Mouse (Mus musculus) hindbrain, embryonic 13.5 days (tissue): ENCODE data around the gene Grin2c. TPM values are rescaled to one million over a fixed set of nuclear protein-coding genes. Genes with fewer than 3 reads are reported as not detected.

Experiments used
- ATAC-seq: fragments of 200-750 bp; cut with Nextera tagmentation; 2 replicates; pipeline ENCODE4 v1.8.0; 2017; ENCODE audit warnings: moderate TSS enrichment; ENCODE audit not compliant: low FRiP score
- H3K27ac ChIP-seq: fragments of 300-500 bp; sonication (generic); 2 replicates; pipeline ENCODE4 v1.5.1; 2015; ENCODE audit warnings: inconsistent platforms, mild to moderate bottlenecking, moderate library complexity
- H3K27me3 ChIP-seq: fragments of 300-500 bp; sonication (generic); 2 replicates; pipeline ENCODE4 v1.6.1; 2015; ENCODE audit warnings: mild to moderate bottlenecking, inconsistent platforms
- H3K36me3 ChIP-seq: fragments of 300-500 bp; sonication (generic); 2 replicates; pipeline ENCODE4 v1.6.1; 2015; ENCODE audit warnings: mild to moderate bottlenecking, inconsistent platforms
- H3K4me1 ChIP-seq: fragments of 300-500 bp; sonication (generic); replicated peaks from 2 replicates; pipeline ENCODE4 v1.6.1; 2015; ENCODE audit warnings: inconsistent platforms
- H3K4me2 ChIP-seq: fragments of 300-500 bp; sonication (generic); 2 replicates; pipeline ENCODE4 v1.6.1; 2015; ENCODE audit warnings: inconsistent platforms, mild to moderate bottlenecking, moderate library complexity
- H3K4me3 ChIP-seq: fragments of 300-500 bp; sonication (generic); 2 replicates; pipeline ENCODE4 v1.5.1; 2015; ENCODE audit warnings: mild to moderate bottlenecking, inconsistent platforms
- H3K9ac ChIP-seq: fragments of 300-500 bp; sonication (generic); 2 replicates; pipeline ENCODE4 v1.6.1; 2015; ENCODE audit warnings: mild to moderate bottlenecking, inconsistent platforms
- H3K9me3 ChIP-seq: fragments of 300-500 bp; sonication (generic); 2 replicates; pipeline ENCODE4 v1.6.1; 2016; ENCODE audit warnings: inconsistent platforms
- WGBS: fragments of 180-500 bp; shearing (Covaris S2); methylation state at CpG from one replicate; pipeline ENCODE4 v1.1.7; 2015; 5-methylcytosine and 5-hydroxymethylcytosine counted together
- polyA plus RNA-seq: library from polyadenylated mRNA; unstranded; fragments of >200 nt; fragmentation: Nextera tagmentation; extraction: Ambion mirVana; gene quantifications from 2 replicates; pipeline ENCODE4 v1.2.1, GENCODE M21; 2015

The Grin2c gene
- polyA plus RNA-seq, 1 experiment from 2014 or later = 0.22 TPM

DNA sequence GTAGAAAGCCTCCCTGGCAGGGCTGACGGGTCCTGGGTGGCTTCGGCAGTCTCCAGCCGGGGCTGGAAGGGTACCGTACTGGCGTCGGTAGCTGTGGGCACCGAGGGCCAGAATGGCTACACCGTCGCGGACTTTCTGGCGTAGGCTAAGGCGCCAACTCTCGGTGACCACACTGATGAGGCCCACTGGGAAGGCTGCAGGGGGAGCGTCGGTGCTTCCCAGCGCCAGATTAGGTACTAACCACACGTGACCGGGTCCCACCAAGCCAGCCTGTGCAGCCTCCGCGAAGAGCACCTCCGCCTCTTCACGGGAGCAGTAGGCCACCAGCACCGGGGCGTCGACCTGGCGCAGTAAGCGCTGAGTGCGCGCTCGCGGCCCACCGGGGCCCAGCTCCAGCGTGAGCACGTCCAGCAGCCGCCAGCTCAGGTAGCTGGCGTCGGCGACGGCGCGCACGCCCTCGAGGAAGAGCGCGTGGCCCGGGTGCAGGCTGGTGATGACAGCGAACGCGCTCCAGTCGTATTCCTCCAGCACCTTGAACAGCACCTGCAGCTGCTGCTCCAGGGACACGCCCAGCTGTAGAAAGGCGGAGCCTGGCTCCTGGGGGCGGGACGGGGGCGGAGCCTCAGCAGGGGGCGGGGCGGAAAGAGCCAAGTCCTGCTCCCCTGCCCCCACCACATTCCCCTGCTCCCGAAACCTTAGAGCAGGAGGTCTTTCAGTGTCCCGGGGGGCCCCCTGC lies 9.1 kb downstream of the Grin2c start:
- ATAC-seq = peak; percentile 36; the same call in 1 of the 2 replicates
- peaks cover 7% of the 10 kb centered on the region for H3K4me1 ChIP-seq
- no peak overlapping the region for H3K27ac ChIP-seq
- H3K4me3 ChIP-seq = peak overlapping the region; percentile 28; the same call in 1 of the 2 replicates
- H3K4me2 ChIP-seq = peak overlapping the region; percentile 41
- peaks cover 99% of the 10 kb centered on the region for H3K27me3 ChIP-seq
- H3K36me3 ChIP-seq = no peaks in the 10 kb centered on the region
- 14% methylated on average over 59 of the region's 59 CpGs for WGBS
- H3K9ac ChIP-seq = 0 out of 2 replicates have a peak overlapping the region, but pooled peaks have one; percentile 29
- H3K9me3 ChIP-seq = no peaks in the 10 kb centered on the region

DNA sequence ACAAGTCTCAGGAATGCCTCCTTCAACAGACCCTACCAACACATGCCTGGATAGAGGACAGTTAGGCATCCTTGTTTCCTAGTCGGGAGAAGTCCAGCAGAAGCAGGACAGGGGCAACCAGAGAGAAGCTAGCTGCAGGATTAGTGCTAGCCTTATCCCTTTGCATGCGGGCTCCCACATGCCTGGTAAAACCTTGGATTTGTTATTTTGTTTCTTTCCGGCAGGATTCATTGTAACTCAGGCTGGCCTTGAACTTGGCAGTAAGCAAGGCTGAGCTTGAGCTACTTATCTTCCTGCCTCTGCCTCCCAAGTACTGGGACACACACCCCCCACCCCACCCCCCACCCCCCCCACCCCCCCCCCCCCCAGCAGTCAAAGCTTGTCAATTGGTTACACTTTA lies 15.8 kb downstream of the Grin2c start:
- no peak overlapping the region for H3K9ac ChIP-seq
- no peaks in the 10 kb centered on the region for H3K9me3 ChIP-seq
- 62% methylated on average over 3 of the region's 3 CpGs for WGBS
- H3K4me2 ChIP-seq = no peak overlapping the region
- H3K4me1 ChIP-seq = peaks cover 44% of the 10 kb centered on the region
- no peak overlapping the region for H3K4me3 ChIP-seq
- H3K27me3 ChIP-seq = peaks cover 97% of the 10 kb centered on the region
- no peaks in the 10 kb centered on the region for H3K36me3 ChIP-seq
- no peak for ATAC-seq
- H3K27ac ChIP-seq = no peak overlapping the region

GRCm38 (mm10) chr11:115250405-115251090 lies 16.5 kb downstream of the Grin2c start:
- WGBS = under 1% methylated on average over 36 of the region's 36 CpGs
- Histone ChIP-seq H3K27ac (no peak overlapping the region), H3K36me3 (no peaks in the 10 kb centered on the region), H3K4me1 (peaks cover 51% of the 10 kb centered on the region), H3K4me2 (peak overlapping the region; percentile 93), H3K9ac (peak overlapping the region; percentile 72), H3K9me3 (no peaks in the 10 kb centered on the region), H3K27me3 (peaks cover 97% of the 10 kb centered on the region), H3K4me3 (peak overlapping the region; percentile 47)
- ATAC-seq = peak; percentile 55; the same call in 1 of the 2 replicates

DNA sequence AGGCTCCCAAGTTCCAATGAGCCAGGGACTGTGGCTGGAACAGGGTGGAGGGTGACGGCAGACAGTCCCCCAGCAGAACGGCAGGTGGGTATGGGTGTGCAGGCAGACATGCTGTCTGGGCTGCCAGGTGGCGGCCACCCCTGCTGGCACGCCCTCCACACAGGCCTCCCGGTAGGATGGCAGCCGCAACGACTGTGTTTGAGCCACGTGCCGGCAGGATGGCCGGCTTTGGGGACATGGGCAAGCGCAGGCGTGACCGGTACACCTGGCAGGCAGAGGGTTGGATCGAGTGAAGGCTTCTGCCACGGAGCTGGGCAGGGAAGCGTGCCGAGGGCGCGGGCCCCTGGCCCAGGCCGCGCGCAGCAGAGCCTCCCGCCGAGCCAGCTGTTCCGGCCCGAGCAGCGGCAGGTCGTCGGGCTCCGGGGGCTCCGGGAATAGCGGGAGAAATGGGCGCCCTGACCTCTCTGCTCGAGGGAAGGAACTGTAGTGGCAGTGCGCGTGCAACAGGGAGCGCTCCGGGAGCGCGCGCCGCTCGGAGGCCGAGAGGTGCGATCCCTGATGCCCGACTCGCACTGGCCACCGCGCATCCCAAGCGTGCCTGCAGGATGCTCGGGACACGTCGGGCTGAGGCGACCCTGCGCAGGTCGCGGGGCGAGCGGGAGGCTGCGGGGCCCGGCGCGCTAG lies 17.2 kb downstream of the Grin2c start:
- peaks cover 57% of the 10 kb centered on the region for H3K4me1 ChIP-seq
- no peak for ATAC-seq
- WGBS = 2% methylated on average over 63 of the region's 63 CpGs

GRCm38 (mm10) chr11:115247945-115248344 lies 19.1 kb downstream of the Grin2c start:
- Histone ChIP-seq H3K4me2 (no peak overlapping the region), H3K27ac (no peak overlapping the region), H3K9ac (no peak overlapping the region), H3K4me3 (no peak overlapping the region), H3K4me1 (peaks cover 59% of the 10 kb centered on the region), H3K27me3 (peaks cover 97% of the 10 kb centered on the region), H3K9me3 (no peaks in the 10 kb centered on the region), H3K36me3 (peaks cover 22% of the 10 kb centered on the region)
- ATAC-seq = no peak
- WGBS = 77% methylated on average over 6 of the region's 6 CpGs

More for the DNA sequence above, 17.2 kb downstream of the Grin2c start:
- peak overlapping the region; percentile 47 for H3K4me3 ChIP-seq
- no peaks in the 10 kb centered on the region for H3K9me3 ChIP-seq
- H3K27ac ChIP-seq = no peak overlapping the region
- peak overlapping the region; percentile 93 for H3K4me2 ChIP-seq
- peaks cover 3% of the 10 kb centered on the region for H3K36me3 ChIP-seq
- peaks cover 96% of the 10 kb centered on the region for H3K27me3 ChIP-seq
- H3K9ac ChIP-seq = peak overlapping the region; percentile 72

DNA sequence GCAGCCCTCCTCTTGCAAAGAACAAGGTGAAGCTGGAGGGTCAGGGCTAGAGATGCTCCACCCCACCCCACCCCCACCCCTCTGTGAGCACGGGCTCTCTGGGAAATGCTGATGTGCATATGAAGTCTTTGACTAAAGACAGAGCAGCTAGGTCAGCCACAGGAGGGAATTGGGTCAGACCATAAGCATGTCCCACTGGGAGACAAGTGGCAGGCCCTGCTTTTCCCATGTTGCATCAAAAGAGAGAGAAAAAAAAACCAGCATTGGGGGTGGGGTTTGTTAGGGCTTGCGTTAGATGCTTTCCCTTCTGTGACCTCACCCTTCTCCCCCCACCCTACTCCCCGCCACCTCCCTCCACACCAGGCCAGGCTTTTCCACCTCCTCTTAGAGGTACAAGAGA lies 19.8 kb downstream of the Grin2c start:
- Histone ChIP-seq H3K9ac (no peak overlapping the region), H3K36me3 (peaks cover 24% of the 10 kb centered on the region), H3K4me2 (no peak overlapping the region), H3K4me3 (no peak overlapping the region), H3K27me3 (peaks cover 96% of the 10 kb centered on the region), H3K9me3 (no peaks in the 10 kb centered on the region), H3K4me1 (peaks cover 65% of the 10 kb centered on the region), H3K27ac (no peak overlapping the region)
- no peak for ATAC-seq
- WGBS = 13% methylated on average over 3 of the region's 3 CpGs

DNA sequence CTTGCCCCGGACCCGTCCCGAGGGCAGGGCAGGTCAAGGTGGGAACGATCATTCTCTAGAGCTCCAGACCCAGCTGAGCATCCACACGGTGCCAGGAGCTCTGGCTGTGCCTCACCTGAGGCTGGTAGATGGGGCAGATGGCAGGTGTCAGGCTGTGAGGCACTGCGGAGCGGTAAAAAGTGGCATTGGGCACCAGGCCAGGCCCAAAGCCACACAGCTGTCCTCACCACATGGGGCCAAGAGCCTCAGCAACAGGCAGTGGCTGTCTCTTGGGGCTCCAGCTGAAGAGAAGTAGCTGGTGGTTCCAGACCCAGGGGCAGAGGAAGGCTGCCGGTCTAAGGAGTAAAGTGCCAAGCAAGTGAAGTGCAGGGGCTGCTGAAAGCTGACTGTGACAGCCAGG lies 20.7 kb downstream of the Grin2c start:
- Histone ChIP-seq H3K4me1 (peaks cover 73% of the 10 kb centered on the region), H3K9me3 (no peaks in the 10 kb centered on the region), H3K9ac (no peak overlapping the region; the same call in 1 of the 2 replicates), H3K27ac (no peak overlapping the region), H3K36me3 (peaks cover 24% of the 10 kb centered on the region), H3K4me2 (no peak overlapping the region), H3K4me3 (no peak overlapping the region), H3K27me3 (peaks cover 91% of the 10 kb centered on the region)
- ATAC-seq = no peak
- 54% methylated on average over 8 of the region's 8 CpGs for WGBS

GRCm38 (mm10) chr11:115244840-115245239 lies 22.2 kb downstream of the Grin2c start:
- Histone ChIP-seq H3K4me1 (peaks cover 74% of the 10 kb centered on the region), H3K36me3 (peaks cover 24% of the 10 kb centered on the region), H3K27ac (no peak overlapping the region), H3K9me3 (no peaks in the 10 kb centered on the region), H3K4me3 (no peak overlapping the region), H3K4me2 (no peak overlapping the region), H3K27me3 (peaks cover 76% of the 10 kb centered on the region), H3K9ac (no peak overlapping the region; the same call in 1 of the 2 replicates)
- 72% methylated on average over 8 of the region's 8 CpGs for WGBS
- ATAC-seq = no peak

DNA sequence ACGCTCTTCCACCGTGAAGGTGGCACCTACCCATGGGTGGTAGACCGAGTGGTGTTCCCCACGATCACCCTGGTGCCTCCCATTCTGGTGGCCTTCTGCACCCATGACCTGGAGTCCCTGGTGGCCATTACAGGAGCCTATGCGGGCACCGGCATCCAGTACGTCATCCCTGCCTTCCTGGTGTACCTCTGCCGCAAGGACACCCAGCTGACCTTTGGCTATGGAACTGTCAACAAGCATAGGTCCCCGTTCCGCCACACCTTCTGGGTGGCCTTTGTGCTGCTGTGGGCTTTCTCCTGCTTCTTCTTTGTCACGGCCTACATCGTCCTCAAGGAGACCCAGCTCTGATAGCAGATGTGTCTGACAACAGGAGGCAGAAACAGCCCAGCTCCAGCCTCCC lies 23.3 kb downstream of the Grin2c start:
- Histone ChIP-seq H3K4me3 (no peak overlapping the region), H3K27me3 (peaks cover 74% of the 10 kb centered on the region), H3K9me3 (no peaks in the 10 kb centered on the region), H3K4me2 (no peak overlapping the region), H3K9ac (no peak overlapping the region), H3K4me1 (peaks cover 77% of the 10 kb centered on the region), H3K36me3 (peaks cover 24% of the 10 kb centered on the region), H3K27ac (no peak overlapping the region)
- no peak for ATAC-seq
- 85% methylated on average over 12 of the region's 12 CpGs for WGBS

DNA sequence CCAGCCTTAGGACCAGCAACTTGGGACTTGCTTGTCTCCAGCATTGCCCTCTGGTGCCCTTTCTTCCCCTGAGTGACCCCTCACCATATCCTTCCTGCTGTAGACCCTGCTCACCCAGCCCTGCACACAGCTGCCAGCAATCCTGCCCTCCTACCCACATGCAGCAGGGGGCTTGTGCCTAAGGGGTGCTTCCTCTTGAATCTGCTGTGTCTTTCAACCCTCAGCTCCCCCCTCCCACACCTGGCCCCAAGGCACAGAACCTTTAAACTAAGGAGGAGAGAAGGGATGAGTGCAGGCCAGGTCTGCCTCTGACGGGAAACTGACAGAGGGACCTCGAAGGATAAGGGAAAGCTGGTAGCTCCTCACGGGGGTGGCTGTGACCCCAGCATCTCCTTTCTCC lies 24.3 kb downstream of the Grin2c start:
- H3K36me3 ChIP-seq = peaks cover 24% of the 10 kb centered on the region
- peaks cover 67% of the 10 kb centered on the region for H3K27me3 ChIP-seq
- no peak overlapping the region for H3K4me3 ChIP-seq
- no peak overlapping the region for H3K9ac ChIP-seq
- no peak overlapping the region for H3K4me2 ChIP-seq
- WGBS = 76% methylated on average over 3 of the region's 3 CpGs
- H3K4me1 ChIP-seq = peaks cover 73% of the 10 kb centered on the region
- no peaks in the 10 kb centered on the region for H3K9me3 ChIP-seq
- no peak overlapping the region for H3K27ac ChIP-seq
- no peak for ATAC-seq

DNA sequence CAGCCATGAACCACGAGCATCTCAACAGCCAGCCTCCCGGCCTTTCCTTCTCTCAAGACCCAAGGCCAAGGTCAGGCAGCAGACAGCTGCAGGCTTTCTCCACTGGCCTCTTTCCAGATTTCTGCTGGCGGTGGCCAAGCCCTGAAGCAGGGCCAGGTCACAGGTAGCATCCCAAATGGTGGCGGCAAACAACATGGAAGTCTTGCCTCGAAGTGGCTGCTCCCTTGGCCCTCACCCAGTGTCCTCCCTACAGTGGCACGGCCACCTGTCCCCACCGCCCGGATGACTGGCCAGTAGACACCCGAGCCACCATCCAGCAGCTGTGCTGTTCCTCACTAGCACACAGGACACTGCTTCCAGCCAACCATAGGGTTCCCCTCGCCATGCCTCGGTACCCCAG lies 25.6 kb downstream of the Grin2c start:
- Histone ChIP-seq H3K4me2 (no peak overlapping the region), H3K9me3 (no peaks in the 10 kb centered on the region), H3K4me1 (peaks cover 69% of the 10 kb centered on the region), H3K4me3 (no peak overlapping the region), H3K27ac (no peak overlapping the region), H3K9ac (0 out of 2 replicates have a peak overlapping the region, but pooled peaks have one; percentile 8), H3K27me3 (peaks cover 58% of the 10 kb centered on the region), H3K36me3 (peaks cover 24% of the 10 kb centered on the region)
- WGBS = 75% methylated on average over 11 of the region's 11 CpGs
- ATAC-seq = no peak

DNA sequence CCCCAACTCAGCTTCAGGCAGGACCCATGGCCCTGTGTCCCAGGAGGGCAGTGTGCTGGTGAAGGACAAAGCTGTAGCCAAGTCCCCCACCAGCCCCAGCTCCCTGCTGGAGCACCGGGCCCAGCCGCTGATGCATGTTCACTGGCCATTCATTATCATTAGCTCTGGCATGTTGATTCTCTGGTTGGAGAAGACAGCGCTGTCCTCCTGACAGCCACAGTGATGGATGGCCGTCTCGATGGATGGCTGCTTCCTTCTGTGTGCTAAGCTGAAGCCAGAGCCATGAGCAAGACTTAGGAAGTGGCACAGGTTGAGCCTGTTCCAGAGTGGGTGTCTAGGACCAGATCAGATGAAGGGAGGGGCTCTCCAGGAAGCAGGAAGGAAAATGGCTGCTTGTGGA lies 30.5 kb downstream of the Grin2c start:
- no peak overlapping the region for H3K4me2 ChIP-seq
- no peaks in the 10 kb centered on the region for H3K36me3 ChIP-seq
- 19% methylated on average over 5 of the region's 5 CpGs for WGBS
- peaks cover 26% of the 10 kb centered on the region for H3K27me3 ChIP-seq
- H3K27ac ChIP-seq = peak overlapping the region; percentile 74
- no peak overlapping the region for H3K4me3 ChIP-seq
- H3K9ac ChIP-seq = peak overlapping the region; percentile 43; the same call in 1 of the 2 replicates
- H3K9me3 ChIP-seq = no peaks in the 10 kb centered on the region
- H3K4me1 ChIP-seq = peaks cover 86% of the 10 kb centered on the region
- peak; percentile 49 for ATAC-seq
